Mouse (Mus musculus) effector memory CD4-positive, alpha-beta T cell, adult 7 months (primary cell): ENCODE measurements around the gene Rpp25l. TPM values are rescaled to one million over a fixed set of nuclear protein-coding genes. Genes with fewer than 3 reads are reported as not detected.

Source experiments
- polyA plus RNA-seq: library from polyadenylated mRNA; unstranded; fragments of 100-300 nt; shearing (Covaris generic); gene quantifications from one replicate; pipeline ENCODE4 v1.2.1, GENCODE M21; 2017

The Rpp25l gene
- polyA plus RNA-seq: 22.3 TPM

DNA sequence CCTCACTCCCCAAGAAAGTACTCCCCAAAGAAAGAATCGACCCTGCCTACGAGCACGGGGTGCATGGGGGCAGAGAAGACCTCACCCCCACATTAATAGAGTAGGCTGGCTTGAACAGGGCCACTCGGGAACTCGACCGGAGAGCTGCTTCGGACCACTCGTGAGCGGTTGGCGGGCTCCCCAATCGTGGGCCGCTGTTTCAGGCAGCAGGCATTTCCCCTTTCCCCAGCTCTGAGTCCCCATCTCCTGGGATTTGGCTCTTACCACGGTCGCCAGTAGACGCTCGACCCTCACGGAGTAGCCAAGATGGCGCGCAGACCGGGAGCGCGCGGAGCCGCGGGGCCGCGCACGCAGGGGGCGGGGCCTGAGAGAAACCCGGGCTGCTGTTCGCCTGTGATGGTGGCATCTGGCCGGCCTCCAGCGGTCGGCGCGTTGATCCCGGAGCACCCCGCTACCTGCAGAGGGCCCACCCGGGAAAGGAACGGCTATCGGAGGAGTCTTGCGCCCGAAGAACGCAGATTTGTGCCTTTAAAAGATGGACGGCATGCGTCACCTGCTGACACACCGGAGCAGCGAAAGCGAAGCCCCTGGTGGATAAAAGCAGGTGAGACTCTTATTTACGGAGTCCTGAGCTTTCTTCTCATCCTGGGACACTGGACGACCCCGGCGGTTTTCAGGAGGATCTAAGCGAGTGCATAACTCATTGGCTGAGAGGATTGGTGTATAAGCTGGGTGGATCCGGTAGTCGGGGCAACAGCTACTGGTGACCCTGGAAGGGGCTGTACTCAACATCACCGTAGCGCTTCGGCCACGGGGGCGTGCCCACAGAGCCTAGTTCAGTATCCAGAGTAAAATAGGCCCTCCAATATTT, at the start of gene Rpp25l:
Rpp25l (minus strand) TSS at position 338 of the 871 bp plus-strand sequence.

DNA sequence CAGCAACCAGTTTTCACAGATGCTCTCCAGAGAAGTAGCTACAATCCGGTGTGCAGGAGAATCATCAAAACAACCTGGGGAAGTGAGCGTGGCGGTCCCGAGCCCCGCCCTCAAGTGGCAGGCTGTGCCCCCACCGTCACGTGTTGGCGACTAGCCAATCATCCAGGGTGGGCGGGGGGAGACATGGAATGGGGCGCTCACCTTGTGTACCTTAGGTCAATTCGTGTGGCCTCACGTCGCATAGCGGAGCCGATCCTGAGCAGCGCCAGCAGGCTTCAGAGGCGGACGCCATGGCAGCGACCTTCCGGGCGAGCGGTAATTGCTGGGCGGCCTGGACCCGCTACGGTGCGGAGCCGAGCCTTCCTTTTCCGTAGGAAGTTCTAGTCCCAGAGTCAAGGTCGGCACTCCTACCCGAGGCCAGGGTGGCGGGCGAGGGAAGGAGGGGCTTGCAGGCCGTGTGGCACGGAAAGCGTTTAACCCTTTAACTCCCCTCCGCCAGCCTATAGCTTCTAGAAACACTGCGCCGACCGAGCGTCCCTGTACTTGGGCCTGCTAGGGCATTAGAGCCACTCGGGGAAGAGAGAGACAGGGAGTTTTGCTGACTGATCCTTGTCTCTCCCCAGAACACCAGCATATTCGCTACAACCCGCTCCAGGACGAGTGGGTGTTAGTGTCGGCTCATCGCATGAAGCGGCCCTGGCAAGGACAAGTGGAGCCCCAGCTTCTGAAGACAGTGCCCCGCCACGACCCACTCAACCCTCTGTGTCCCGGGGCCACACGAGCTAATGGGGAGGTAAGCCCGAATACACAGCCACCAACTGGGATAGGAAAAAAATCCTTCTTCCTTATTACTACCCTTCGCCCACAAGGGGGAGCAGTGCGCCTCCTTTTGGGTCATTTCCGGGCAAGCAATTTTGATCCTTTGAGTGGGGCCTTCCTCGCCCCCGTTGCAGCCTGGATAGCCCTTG, 42.3 kb upstream of the Rpp25l start, which contains the start of gene Sigmar1:
Sigmar1 (minus strand) TSS at position 820 of the 968 bp plus-strand sequence.

GRCm38 (mm10) chr4:41754797-41755337, 41.5 kb upstream of the Rpp25l start, which contains the start of gene Galt:
Gene Galt (plus strand): TSS chr4:41755228.

GRCm38 (mm10) chr4:41731052-41731765, 17.9 kb upstream of the Rpp25l start, which contains the start of gene Arid3c:
Gene Arid3c (minus strand): TSS chr4:41731142.

GRCm38 (mm10) chr4:41722918-41723351, 9.6 kb upstream of the Rpp25l start, which contains the start of gene Dctn3:
Gene Dctn3 (minus strand): TSS chr4:41723170.

GRCm38 (mm10) chr4:41699783-41700182, 13.6 kb downstream of the Rpp25l start, which contains the start of gene Il11ra1:
Gene Il11ra1 (plus strand): TSS chr4:41699989.

DNA sequence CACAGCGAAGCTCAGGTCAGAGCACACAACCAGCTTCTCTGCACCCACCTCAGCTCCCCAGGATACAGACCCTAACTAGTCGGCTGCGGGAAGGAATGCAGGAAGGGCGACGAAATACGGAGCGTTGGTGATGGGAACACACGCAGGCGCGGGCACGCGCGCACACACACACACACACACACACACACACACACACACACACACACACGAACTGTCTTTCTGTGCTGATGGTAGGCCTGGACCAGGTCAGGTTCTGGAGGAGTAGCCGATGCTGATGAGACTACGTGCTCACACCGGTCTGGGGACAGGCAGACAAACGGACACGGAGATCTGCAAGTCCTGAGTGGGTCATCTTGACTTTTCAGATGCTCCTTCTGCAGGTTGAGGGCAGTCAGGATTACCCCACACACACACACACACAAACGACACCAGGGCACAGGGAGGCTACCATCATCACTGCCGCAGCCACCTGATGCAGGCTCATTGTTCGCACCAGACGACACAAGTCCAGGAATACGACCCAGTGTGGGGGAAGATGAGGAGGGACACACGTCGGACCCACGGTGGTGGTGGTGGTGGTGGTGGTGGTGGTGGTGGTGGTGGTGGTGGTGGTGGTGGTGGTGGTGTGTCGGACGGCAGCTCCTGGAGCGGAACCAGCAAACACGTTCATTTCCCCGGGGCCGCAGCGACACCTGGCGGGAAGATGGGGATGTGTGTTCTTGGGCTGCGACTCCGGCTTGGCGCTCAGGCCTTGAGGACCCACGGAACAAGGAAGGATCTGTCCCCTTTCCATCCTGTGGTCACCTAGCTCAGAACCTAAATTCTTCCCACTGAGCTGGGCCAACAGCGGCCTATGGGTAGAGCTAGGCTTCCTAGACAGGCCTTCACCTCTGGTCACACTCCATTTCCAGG, 16.1 kb downstream of the Rpp25l start, which contains the start of gene Cntfr:
Cntfr (minus strand) TSS at position 160 of the 912 bp plus-strand sequence.

Other genes starting within 250 kb of the Rpp25l start
- gene Kif24, start 248.6 kb downstream of the Rpp25l start, polyA plus RNA-seq: 0.69 TPM
- gene Nudt2, start 248.4 kb downstream of the Rpp25l start, polyA plus RNA-seq: 5.1 TPM
- gene AI464131, start 210.5 kb downstream of the Rpp25l start, polyA plus RNA-seq: 0.48 TPM
- not detected for gene 1110017D15Rik, start 196.2 kb downstream of the Rpp25l start, polyA plus RNA-seq
- gene Fam219a, start 144.0 kb downstream of the Rpp25l start, polyA plus RNA-seq: 5.5 TPM
- not detected for gene Dnaic1, start 143.8 kb downstream of the Rpp25l start, polyA plus RNA-seq
- 0.80 TPM for gene Enho, start 73.2 kb downstream of the Rpp25l start, polyA plus RNA-seq
- gene Cntfr, start 16.4 kb downstream of the Rpp25l start, polyA plus RNA-seq: not detected
- 6.0 TPM for gene Il11ra1, start 13.5 kb downstream of the Rpp25l start, polyA plus RNA-seq
- 118 TPM for gene Dctn3, start 9.6 kb upstream of the Rpp25l start, polyA plus RNA-seq
- gene Arid3c, start 17.6 kb upstream of the Rpp25l start, polyA plus RNA-seq: not detected
- 62.1 TPM for gene Galt, start 41.7 kb upstream of the Rpp25l start, polyA plus RNA-seq
- 23.5 TPM for gene Sigmar1, start 42.6 kb upstream of the Rpp25l start, polyA plus RNA-seq
- gene Ccl27a, start 60.7 kb upstream of the Rpp25l start, polyA plus RNA-seq: 7.6 TPM
- not detected for gene Gm21541, start 190.1 kb upstream of the Rpp25l start, polyA plus RNA-seq
- 2.8 TPM for gene Gm20878, start 228.0 kb upstream of the Rpp25l start, polyA plus RNA-seq